Mouse (Mus musculus): ENCODE results near the gene Fga.

DNA sequence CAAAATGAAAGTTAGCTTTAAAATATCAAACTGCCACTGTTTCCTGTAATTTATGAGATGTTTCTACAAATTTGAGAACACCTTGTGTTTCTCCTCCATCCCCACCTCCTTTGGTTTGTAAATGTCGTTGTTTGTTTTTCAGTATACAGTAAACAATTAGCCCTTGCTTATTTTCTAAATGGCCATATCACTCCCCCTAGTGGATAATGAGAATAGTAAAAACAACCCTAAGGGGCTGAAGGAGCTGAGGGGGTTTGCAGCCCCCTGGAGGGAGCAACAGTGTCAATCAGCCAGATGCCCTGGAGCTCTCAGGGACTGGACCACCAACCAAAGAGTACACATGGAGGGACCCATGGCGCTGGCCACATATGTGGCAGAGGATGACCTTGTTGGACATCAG, 41.0 kb upstream of the Fga start:
- TF ChIP-seq CTCF (IDR thresholded peaks at IDR 0.05; ENCODE audit: low read depth) (no peak), EP300 (IDR thresholded peaks at IDR 0.05; ENCODE audit: low read depth) (no peak)

Data from liver, embryonic 14.5 days (tissue).